8 mouse cellular contexts compared by ENCODE assay signal in genomic region chr7:19560491-19561260, GRCm38 (mm10). TPM values are rescaled to one million over a fixed set of nuclear protein-coding genes. Genes with fewer than 3 reads are reported as not detected.
A peak's percentile ranks its signal among the peaks of the same experiment; 100 is the strongest.
DNase-seq lines count a peak whose midpoint lies in the region; ATAC-seq and TF ChIP-seq lines count a peak whose summit lies in the region.

No protein-coding gene starts in this region.

- WGBS in hindbrain, embryonic 10.5 days, result 39% methylated on average over 11 of the region's 11 CpGs
- WGBS in liver, embryonic 12.5 days (ENCODE audit: insufficient replicate concordance), result 10% methylated on average over 11 of the region's 11 CpGs

- TF ChIP-seq POLR2A in bone marrow macrophage, adult 2 months (IDR thresholded peaks at IDR 0.05; ENCODE audit: borderline replicate concordance, low read depth, low read length), result no peak

- peaks cover 49% of the 10 kb centered on the region for H3K36me3 ChIP-seq in hindbrain, embryonic 10.5 days
- peaks cover 59% of the 10 kb centered on the region for H3K36me3 ChIP-seq in liver, embryonic 12.5 days

- H3K9me3 ChIP-seq in hindbrain, embryonic 10.5 days, result peaks cover 10% of the 10 kb centered on the region
- H3K9me3 ChIP-seq in liver, embryonic 12.5 days (replicated peaks), result 0 out of 2 replicates have a peak, but pooled peaks cover 5% of the 10 kb centered on the region

- peak; percentile 28 for DNase-seq in kidney, adult 11 months
- DNase-seq in kidney, adult 9 months, result no peak
- DNase-seq in hindbrain, embryonic 10.5 days (ENCODE audit: low spot score), result no peak
- no peak for DNase-seq in B cell, adult 2 months
- no peak for DNase-seq in testis, postnatal 14 days (ENCODE audit: low spot score)
- no peak for DNase-seq in gastrocnemius, postnatal 14 days

- H3K27ac ChIP-seq in bone marrow macrophage, adult 2 months (ENCODE audit: insufficient read depth, low read depth, low read length), result peak overlapping the region; percentile 92
- H3K27ac ChIP-seq in hindbrain, embryonic 10.5 days, result peak overlapping the region; percentile 98
- H3K27ac ChIP-seq in liver, embryonic 12.5 days, result peak overlapping the region; percentile 95

- peak overlapping the region; percentile 99 for H3K9ac ChIP-seq in liver, embryonic 12.5 days

- intact Hi-C loops in gastrocnemius, postnatal 14 days (cut with DNase I; ENCODE audit: low total_unique reads), result no loop called here

- peaks cover 32% of the 10 kb centered on the region for H3K4me1 ChIP-seq in bone marrow macrophage, adult 2 months (ENCODE audit: control insufficient read depth, insufficient read depth, low read length)
- peaks cover 56% of the 10 kb centered on the region for H3K4me1 ChIP-seq in hindbrain, embryonic 10.5 days (replicated peaks)
- H3K4me1 ChIP-seq in liver, embryonic 12.5 days, result peaks cover 77% of the 10 kb centered on the region

- peak overlapping the region; percentile 95 for H3K4me2 ChIP-seq in liver, embryonic 12.5 days

- peak overlapping the region; percentile 98 for H3K4me3 ChIP-seq in bone marrow macrophage, adult 2 months (ENCODE audit: insufficient read depth, low read length)
- H3K4me3 ChIP-seq in hindbrain, embryonic 10.5 days, result peak overlapping the region; percentile 100
- H3K4me3 ChIP-seq in liver, embryonic 12.5 days, result peak overlapping the region; percentile 98

- no peak for ATAC-seq in liver, embryonic 12.5 days

- no peak for TF ChIP-seq CTCF in bone marrow macrophage, adult 2 months (IDR thresholded peaks at IDR 0.05; ENCODE audit: low read depth, low read length)

- H3K27me3 ChIP-seq in hindbrain, embryonic 10.5 days (ENCODE audit: insufficient read depth, poor library complexity, severe bottlenecking), result no peaks in the 10 kb centered on the region
- H3K27me3 ChIP-seq in liver, embryonic 12.5 days (replicated peaks), result no peaks in the 10 kb centered on the region

RNA-seq across cellular contexts. Expression of gene Ppp1r37, which starts 2.2 kb away (rescaled TPM):
- 19.3 and 25.7 TPM in 2 replicates for polyA plus RNA-seq in bone marrow macrophage, adult 2 months (2012; ENCODE audit: insufficient read depth, insufficient read length, missing spikeins)
- 22.6 and 30.4 TPM in 2 replicates for polyA plus RNA-seq in hindbrain, embryonic 10.5 days (2016; fragmentation: Nextera tagmentation; extraction: Ambion mirVana)
- 19.1 and 20.2 TPM in 2 replicates for polyA plus RNA-seq in liver, embryonic 12.5 days (2016; fragmentation: Nextera tagmentation; extraction: Ambion mirVana)
- total RNA-seq in gastrocnemius, postnatal 14 days (2021), result 10 to 100 TPM; 34.4 to 34.5 TPM

RNA-seq across cellular contexts. Expression of gene Zfp296, which starts 16.4 kb away (rescaled TPM):
- polyA plus RNA-seq in bone marrow macrophage, adult 2 months (2012; ENCODE audit: insufficient read depth, insufficient read length, missing spikeins), result 0.60 TPM in 1 of 2 replicates, not detected in the other
- polyA plus RNA-seq in hindbrain, embryonic 10.5 days (2016; fragmentation: Nextera tagmentation; extraction: Ambion mirVana), result 0.22 and 0.72 TPM in 2 replicates
- 1.5 TPM in 2 replicates for polyA plus RNA-seq in liver, embryonic 12.5 days (2016; fragmentation: Nextera tagmentation; extraction: Ambion mirVana)
- total RNA-seq in gastrocnemius, postnatal 14 days (2021), result under 1 TPM in 1 of 2 experiments, not detected in 1; 0.27 TPM

RNA-seq across cellular contexts. Expression of gene Gemin7, which starts 16.7 kb away (rescaled TPM):
- 51.6 and 52.0 TPM in 2 replicates for polyA plus RNA-seq in bone marrow macrophage, adult 2 months (2012; ENCODE audit: insufficient read depth, insufficient read length, missing spikeins)
- 177 and 188 TPM in 2 replicates for polyA plus RNA-seq in hindbrain, embryonic 10.5 days (2016; fragmentation: Nextera tagmentation; extraction: Ambion mirVana)
- polyA plus RNA-seq in liver, embryonic 12.5 days (2016; fragmentation: Nextera tagmentation; extraction: Ambion mirVana), result 101 TPM in 2 replicates
- 10 to 100 TPM; 50.0 to 55.1 TPM for total RNA-seq in gastrocnemius, postnatal 14 days (2021)

RNA-seq across cellular contexts. Expression of gene Nkpd1, which starts 43.0 kb away (rescaled TPM):
- polyA plus RNA-seq in bone marrow macrophage, adult 2 months (2012; ENCODE audit: insufficient read depth, insufficient read length, missing spikeins), result not detected in 2 replicates
- polyA plus RNA-seq in hindbrain, embryonic 10.5 days (2016; fragmentation: Nextera tagmentation; extraction: Ambion mirVana), result 0.09 and 0.10 TPM in 2 replicates
- not detected in 2 replicates for polyA plus RNA-seq in liver, embryonic 12.5 days (2016; fragmentation: Nextera tagmentation; extraction: Ambion mirVana)
- total RNA-seq in gastrocnemius, postnatal 14 days (2021), result not detected

RNA-seq across cellular contexts. Expression of gene Clasrp, which starts 43.6 kb away (rescaled TPM):
- 41.1 and 53.9 TPM in 2 replicates for polyA plus RNA-seq in bone marrow macrophage, adult 2 months (2012; ENCODE audit: insufficient read depth, insufficient read length, missing spikeins)
- 57.5 and 68.8 TPM in 2 replicates for polyA plus RNA-seq in hindbrain, embryonic 10.5 days (2016; fragmentation: Nextera tagmentation; extraction: Ambion mirVana)
- polyA plus RNA-seq in liver, embryonic 12.5 days (2016; fragmentation: Nextera tagmentation; extraction: Ambion mirVana), result 23.9 and 24.2 TPM in 2 replicates
- total RNA-seq in gastrocnemius, postnatal 14 days (2021), result 10 to 100 TPM; 10.6 to 12.0 TPM
